Mouse (Mus musculus): Measurements from ENCODE around the gene Gabbr2.

DNA sequence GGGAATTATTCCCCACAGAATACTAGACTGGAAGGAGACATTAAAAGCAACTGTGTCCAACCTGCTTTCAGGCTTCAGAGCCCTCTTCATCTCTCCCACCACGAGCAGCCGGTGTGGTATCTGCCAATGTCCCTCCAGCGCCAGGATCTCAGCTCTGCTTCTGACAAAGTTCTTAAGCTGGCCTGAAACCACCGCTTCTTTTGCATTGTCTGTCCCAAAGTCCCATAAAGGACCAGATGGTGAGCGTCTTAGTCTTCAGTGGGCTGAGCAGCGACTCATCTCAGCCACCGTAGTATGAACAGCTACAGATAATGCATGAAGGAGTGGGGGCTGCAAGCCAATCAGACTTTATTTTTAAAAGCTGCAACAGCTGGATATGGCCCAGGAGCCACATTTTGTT lies 107.5 kb downstream of the Gabbr2 start:
- TF ChIP-seq CTCF (IDR thresholded peaks at IDR 0.05; ENCODE audit: insufficient read depth, low read length) (no peak), POLR2A (IDR thresholded peaks at IDR 0.05; ENCODE audit: borderline replicate concordance, extremely low read depth, low read depth, low read length) (no peak)
